Mouse (Mus musculus) 416B (cell line): ENCODE data around the gene Zfp710.

ENCODE experiments used
- DNase-seq: peaks from one replicate; pipeline ENCODE4 v3.0.0; 2011; ENCODE audit warnings: low read depth

Zfp710 gene

DNA sequence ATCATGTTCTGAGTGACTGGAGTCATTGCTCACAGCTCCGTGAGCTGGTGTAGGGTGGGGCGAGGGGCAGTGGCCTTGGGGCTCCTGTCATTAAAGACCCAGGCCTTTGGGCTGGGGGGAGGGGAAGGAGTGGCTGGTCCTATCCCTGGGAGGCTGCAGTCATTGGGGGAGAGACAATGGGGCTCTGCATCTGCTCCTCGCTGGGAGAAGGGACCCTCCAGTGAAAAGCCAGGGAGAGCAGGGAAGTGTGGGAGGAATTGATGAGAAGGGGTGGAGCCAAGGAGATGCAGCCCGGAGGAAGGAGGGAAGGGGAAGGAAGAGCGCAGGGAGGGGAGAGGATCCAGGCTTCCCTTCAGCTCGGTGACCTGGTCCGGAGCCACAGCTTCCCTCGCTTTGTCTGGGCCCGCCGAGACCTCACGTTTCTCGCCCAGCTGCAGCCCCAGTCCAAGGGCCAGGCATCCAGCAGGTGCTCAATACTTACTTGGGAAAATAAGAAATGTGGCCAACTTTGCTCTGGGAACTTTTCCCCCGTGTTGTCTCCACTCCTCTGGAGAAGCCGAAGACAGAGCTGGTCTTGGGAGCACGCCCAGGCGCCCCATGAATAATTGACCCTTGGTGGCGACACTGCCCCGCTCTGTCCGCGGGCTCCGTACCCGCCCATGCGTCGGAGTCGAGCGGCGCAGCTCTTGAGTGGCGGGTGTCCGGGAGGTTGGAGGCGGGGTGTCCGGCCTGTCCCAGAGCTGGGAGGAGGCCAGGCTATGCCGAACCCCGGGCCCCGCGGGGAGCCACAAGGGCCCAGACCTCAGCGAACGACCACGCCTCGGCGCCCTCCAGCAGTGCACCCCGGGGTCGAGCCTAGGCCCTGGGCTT lies at the start of gene Zfp710:
Gene Zfp710, plus strand, starts transcription at position 294 of the 870 bp plus-strand sequence.
- DNase-seq: peak; percentile 89

DNA sequence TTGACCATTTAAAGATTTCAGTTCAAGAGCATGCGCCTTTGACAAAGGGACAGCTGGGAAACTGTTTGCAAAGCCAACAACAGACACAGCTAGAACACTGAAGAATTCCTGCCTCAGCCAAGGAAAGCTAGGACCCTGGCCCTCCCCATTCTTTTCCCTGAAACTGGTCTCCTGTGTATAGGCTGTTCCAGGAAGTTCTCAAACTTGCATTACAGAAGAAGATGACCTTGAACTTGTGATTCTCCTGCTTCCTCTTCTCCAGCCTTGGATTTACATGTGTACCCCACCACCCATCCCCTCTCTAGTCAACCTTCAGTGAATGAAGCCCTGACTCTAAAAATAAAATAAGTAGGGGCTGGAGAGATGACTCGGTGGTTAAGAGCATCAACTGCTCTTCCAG lies 49.3 kb upstream of the Zfp710 start:
- no peak for DNase-seq

DNA sequence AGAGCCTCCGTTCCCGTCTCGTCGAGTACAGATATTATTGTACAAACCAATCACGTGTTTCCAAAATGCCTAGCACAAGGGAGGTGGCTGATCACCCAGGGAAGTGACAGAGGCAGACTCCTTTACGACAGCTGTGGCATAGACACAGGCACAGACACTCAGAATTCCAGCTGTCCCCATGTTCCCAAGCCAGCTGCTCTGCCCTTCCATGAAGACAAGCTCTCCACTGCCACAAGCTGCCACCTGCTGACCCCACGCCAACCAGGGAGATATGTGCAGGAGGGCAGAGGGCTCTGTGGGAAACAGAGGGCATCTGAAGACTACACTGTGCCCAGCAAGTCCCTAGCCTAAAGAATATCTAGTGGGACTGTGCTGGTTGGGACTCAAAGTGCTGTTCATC lies 37.9 kb upstream of the Zfp710 start:
- no peak for DNase-seq

DNA sequence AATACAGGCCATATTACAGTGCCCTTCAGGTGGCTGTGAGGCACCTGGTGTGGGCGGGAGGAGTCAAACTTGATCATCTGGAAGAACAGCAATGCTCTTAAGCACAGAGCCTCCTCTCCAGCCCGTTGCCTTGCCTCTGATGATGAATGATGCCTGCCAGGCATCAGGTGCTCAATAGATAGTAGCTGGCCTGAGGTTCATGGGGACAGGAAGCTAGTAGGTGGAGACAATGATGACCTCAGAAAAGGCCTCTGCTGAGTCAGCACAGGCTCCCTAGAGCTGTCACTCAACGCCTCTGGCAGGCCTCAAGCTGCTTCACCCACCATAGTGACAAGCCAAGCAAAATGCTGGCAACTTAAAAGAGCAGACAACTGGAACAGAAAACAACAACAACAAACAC lies 36.9 kb upstream of the Zfp710 start:
- peak; percentile 49 for DNase-seq

DNA sequence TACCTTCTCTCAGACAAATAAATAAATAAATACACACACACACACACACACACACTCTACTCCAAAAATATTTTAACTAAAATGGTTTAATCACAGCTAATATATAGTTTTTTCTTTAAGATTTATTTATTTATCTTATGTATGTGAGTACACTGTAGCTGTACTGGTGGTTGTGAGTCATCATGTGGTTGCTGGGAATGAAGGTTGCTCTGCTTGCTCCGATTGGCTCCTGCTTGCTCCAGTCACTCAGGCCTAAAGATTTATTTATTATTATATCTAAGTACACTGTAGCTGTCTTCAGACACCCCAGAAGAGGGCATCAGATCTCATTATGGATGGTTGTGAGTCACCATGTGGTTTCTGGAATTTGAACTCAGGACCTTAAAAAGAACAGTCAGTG lies 36.1 kb upstream of the Zfp710 start:
- peak; percentile 68 for DNase-seq

DNA sequence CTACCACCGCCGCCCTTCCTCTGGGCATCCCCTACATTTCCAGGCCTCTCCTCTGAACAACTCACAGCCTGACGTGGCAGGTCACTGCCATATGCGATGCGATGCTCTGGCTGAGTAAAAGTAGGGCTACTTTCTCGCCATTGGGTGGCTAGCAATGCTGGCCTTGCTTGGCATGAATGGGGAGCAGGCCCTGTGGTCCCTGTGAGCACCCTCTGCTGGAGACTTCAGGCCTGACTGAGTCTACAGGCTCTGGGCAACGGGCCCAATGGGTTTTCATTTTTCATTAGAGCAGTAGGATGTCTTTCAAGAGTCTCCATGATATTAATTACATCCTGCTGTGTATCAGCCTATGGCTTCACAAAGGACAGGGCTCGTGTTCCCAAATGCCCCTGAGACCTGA lies 30.1 kb upstream of the Zfp710 start:
- DNase-seq: peak; percentile 52

DNA sequence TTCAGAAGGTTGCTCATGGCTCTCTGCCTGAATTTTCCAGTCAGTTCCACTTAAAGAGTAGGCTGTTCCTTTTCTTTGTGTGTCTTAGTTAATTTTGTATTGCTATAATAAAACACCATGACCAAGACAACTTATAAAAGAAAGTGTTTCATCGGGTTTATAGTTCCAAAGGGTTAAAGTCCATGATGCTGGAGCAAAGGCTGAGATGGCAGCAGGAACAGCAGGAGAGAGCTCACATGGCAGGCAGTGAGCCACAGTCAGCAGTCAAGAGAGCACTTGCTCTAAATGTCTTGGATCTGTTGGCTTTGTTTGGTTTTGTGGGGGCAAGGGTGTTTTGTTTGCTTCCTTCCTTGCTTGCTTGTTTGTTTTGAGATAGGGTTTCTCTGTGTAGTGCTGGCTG lies 26.9 kb upstream of the Zfp710 start:
- DNase-seq: no peak

DNA sequence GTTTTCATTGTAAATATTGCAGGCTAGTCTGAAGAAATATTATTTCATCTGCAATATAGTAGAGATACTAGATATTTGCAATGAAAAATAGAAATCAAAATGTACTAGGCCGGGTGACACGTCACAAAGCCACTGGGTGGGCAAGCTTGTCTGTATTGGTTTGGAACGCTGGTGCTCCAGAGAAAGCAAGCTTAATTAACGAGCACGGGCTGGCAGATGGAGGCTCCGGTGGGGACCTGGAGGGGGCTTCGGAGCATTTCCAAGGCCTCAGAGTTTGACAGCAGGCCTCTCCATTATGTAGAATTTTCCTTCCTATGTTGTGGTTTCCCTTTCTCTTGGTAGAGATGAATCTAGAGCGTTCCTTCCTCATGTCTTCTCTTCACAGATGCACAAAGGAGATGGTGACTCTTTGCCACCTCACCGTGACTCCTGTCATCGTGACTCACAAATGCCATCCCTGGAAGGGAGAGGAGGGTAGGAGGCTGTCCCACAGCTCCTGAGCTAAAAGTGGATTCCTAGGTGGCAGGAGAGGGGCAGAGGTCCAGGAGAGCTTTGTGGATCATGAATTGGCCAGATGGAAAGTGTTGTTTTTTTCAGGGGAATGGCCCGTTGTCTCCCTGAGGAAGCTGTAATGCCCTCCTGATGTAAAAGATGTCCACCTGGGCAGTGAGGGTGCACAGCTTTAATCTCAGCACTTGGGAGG lies 22.1 kb upstream of the Zfp710 start:
- no peak for DNase-seq

DNA sequence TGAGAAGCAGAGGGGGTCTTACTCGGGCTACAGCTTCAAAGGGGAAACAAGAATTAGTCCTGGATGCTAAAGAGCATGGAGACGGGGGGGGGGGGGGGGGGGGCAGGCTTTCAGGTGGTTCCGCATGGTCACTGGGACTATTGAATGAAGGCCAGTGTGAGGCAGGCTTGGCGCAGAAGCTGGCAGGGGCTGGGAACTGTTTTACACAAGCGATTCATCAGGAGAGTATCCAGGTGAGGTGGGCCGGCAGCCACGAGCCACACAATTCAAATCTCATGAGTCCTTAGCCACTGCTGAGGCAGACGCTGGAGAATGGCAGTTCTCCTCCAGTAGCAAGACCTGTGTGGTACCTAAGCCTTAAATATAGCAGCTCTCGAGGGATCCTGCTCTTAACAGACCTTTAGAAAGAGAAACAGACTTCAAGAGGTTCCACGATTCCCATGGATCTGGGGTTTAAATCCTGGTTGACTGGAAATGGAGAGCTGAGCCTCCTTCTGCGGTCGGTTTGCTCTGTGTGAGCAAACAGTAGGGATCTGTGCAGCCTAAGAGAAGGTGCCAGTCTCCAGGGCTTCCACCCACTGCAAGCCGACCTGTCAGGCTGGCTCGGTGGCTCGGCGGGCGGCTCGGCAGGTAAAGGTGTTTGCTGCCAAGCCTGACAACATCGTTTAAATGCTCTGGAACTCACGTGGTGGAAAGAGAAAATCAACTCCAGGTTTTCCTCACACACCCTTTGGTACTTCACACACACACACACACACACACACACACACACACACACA lies 19.6 kb upstream of the Zfp710 start:
- no peak for DNase-seq

DNA sequence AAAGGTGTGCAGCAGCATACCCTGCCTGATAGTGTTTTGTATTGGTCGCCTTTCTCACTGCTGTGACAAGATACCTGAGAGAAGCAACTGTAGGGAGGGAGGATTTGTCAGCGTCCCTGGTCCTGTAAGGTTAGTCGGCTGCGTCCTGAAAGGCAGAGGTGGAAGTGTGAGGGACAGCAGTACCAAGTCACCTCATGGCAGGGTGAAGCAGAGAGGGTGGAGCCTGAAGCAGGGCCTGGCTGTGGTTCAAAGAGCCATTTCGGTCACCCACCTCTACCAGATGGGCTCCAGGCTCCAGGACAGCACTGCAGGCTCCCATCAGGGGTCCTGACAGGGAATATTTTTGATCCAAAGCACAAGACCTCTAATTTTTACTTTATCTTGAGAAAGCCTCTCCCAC lies 13.9 kb upstream of the Zfp710 start:
- no peak for DNase-seq

DNA sequence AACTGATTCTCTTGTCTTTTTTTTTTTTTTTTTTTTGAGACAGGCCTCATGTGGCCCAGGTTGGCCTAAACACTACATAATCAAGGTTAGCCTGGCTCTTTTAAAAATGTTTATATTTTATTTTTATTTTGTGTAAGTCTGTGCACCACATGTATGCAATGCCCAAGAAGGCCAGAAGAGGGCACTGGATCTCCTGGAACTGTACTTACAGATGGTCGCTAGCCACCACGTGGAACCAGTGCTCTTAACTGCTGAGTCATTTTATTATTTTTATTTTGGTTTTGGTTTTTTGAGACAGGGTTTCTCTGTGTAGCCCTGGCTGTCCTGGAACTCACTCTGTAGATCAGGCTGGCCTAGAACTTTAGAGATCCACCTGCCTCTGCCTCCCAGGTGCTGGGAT lies 13.1 kb upstream of the Zfp710 start:
- peak; percentile 94 for DNase-seq

DNA sequence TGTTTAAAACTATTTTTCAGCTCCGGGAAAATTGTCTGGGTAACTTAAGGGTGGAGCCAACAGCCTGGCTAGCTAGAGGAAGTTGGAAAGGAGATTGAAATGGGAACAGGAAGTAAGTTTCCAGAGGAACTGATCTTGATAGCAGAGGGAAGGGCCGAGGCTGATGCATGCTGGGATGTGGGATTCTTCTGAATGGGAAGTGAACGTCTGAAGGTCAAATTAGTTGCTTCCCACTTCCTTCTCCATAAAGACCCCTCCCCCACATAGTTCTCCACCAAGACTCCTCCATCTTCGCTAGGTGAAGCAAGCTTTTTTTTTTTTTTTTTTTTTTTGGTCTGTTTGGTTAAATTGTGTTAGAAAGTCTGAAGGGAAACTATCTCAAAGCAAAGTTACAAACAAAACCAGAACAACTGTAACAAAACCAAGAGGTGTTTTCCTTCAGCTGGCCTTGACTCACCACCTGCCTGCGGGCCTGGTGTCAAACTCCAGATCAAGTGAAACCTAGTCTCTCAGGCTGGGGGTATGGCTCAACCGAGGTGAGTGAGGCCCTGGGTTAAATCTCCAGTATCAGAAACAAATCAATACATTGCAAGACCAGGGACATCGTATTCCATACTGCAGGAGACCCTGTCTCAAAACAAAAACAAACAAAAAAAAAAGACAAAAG lies 10.6 kb upstream of the Zfp710 start:
- peak; percentile 32 for DNase-seq

DNA sequence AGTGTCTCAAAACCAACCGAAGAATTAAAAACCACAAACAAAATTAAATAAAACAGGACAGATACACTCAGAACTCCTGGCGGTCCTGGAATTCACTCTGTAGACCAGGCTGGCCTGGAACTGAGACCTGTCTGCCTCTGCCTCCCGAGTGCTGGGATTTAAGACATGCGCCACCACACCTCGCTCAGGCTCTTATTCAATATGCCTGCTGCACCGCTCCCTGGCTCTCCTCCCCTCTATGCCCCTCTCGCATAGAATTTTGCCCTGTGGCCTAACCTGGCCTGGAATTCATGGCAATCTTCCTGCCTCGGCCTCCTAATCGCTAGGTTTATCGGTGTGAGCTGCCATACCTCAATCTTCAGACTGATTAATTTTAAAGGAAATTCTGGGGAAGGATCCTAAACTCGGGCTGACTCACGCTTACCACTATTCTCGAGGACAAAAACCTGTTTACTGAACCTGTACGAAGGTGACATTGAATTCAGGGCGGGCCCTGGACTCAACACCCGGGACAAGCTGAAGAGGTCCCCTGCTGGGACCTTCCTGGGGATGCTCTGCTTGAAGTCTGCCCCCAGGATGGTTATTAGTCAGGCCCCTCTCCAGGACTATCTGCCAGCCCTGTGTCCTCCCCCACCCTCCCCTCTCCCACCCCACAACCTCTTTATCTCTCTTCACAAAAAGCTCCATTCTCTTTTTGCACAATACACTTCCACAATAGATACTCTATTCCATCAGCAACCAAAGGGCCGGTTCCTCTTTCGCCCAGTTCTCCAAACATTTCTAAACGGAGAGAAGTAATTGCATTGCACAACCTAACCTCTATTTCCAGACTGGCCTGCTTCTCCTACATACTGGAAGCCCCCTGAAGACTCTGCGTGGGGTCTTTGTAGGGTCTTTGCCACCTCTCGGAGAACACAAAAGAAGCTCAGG lies 9.5 kb upstream of the Zfp710 start:
- DNase-seq: peak; percentile 33

DNA sequence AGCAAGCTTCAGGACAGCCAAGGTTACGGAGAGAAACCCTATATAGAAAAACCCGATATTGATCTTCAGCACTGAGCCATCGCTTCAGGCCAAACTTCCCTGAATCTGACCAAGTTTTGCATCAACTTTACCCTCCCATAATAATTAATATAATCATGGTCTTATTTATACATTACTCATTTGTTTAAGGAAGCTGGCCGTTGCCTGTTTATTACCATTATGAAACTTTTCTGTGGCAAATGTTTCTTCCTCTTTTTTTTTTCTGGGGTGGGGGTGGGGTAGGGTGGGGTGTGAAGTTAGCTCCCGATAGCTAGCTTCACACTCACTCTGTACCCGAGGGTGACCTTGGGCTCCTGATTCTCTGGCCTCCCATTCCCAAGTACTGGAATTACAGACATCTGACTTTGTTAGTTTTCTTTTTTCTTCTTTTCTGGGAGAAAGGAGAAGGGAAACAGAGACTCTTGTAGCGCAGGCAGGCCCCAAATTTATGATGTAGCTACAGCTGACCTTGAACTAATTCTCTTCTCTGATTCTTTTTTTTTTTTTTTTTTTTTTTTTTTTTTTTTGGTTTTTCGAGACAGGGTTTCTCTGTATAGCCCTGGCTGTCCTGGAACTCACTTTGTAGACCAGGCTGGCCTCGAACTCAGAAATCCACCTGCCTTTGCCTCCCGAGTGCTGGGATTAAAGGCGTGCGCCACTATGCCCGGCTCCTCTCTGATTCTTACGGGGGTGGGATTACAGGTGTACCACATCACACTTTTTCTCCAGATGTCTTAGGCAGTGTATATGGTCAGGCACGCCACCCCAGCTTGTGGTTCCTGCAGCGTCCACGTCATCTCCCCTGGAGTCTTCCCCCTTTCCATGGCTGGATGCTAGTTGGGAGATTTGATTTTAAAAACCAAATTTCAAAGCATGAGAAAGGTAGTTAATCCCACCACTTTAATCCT lies 5.8 kb upstream of the Zfp710 start:
- peak; percentile 79 for DNase-seq

DNA sequence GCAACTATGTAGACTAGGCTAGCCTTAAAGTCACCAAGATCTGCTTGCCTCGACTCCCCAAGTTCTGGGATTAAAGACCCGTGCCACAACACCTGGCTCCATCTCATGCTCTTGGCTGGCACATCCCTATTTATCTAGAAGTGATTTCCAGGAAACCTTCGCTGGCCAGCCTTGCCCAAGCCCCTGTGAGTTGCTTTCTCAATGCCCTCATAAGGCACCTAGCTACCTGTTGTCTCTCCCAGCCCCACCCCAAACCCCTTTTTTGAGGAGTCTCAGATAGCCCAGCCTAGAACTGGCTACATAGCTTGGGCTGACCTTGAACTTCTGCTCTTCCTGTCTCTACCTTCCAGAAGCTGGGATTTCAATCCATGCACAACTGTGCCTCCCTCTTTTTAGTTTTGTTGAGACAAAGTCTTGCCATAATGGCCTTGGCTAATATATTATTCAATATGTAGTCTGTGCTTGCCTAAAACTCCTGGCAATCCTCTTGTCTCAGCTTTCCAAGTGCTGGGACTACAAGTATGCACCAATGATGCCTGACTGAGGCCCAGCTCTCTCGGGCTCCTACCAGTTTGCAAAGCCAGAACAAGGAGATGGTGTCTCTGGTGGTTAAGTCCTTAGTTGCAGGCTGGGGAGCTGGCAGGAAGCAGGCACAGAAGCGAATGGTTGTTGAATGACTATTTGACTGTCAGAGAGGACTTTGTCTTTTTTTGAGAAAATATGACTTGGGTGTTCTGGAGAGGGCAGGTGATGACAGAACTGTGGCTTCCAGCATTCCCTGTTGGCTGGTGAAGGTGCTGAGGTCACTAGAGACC lies 786 bp upstream of the Zfp710 start:
- DNase-seq: peak; percentile 66

DNA sequence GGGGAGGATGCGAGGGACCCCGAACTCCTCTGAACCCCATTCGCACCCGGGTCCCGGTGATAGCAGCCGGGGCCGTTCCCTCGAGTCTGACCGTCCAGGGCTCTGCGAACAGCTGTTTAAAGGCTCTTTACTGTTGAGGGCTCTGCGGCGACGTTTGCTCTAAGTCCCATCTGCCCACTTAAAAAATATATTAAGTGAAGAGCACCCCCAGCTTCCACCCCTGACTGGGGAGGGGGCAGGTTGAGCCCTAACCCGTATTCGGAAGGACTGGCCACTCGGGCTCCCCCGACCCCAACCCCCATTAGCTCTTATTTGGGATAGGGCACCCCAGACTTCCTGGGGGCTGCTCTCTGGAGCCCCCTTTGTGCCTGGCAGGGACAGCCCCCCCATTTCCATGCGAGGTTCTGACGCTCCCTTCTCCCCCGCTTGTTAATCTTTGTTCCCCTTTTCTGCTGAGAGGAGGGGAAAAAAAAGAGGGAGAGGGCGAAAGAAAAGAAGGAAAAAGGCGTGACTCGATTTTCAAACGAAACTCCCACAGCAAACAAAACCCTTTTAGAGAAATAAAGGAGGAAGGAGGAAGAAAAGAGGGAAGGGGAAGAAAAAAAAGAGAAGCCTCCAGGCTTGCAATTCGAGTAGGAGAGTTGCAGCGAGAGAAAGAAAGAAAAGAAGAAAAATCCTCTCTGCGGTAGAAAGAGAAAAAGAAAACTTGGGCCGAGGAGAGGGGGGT lies 940 bp downstream of the Zfp710 start:
- DNase-seq: peak; percentile 73

DNA sequence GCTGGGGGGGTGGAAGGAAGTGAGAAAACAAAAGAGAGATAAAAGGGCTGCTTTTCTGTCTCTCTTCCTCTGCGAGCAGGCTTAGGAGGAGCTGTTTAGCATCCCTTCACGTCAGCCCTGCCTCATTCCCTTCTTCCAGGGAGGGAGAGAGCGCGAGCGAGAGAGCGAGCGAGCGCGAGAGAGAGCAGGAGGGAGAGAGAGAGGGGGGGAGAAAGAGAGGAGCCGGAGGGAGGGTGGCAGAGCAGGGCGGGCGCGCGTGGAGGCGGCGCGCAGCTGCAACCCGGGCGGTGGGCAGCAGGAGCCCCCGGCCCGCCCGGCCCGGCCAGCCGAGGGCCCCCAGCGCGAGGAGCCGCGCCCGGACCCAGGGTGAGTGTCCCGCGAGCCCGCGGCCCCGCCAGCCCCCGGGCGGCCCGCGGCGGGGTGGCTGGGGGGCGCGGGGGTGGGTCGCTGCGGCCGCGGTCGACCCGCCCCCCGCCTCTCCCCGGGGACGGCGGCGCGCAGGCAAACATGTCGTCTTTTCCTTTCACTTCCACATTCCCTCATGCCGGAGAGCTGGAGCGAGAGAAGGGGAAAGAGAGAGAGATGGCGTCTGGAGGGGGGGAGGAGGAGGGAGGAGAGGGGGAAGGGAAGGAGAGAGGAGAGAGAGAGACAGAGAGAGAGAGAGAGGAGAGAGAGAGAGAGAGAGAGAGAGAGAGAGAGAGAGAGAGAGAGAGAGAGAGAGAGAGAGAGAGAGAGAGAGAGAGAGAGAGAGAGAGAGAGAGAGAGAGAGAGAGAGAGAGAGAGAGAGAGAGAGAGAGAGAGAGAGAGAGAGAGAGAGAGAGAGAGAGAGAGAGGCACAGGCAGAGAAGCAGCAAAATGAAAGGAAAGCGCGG lies 1.7 kb downstream of the Zfp710 start:
- peak; percentile 75 for DNase-seq
